Mouse (Mus musculus) forebrain, embryonic 16.5 days (tissue): ENCODE data around the gene Ccdc142. TPM values are rescaled to one million over a fixed set of nuclear protein-coding genes. Genes with fewer than 3 reads are reported as not detected.

ENCODE experiments used
- ATAC-seq: fragments of 200-750 bp; cut with Nextera tagmentation; 2 replicates; pipeline ENCODE4 v1.8.0; 2017; ENCODE audit warnings: mild to moderate bottlenecking, moderate library complexity
- H3K27ac ChIP-seq: fragments of 300-500 bp; sonication (generic); 2 replicates; pipeline ENCODE4 v1.5.1; 2014; ENCODE audit warnings: low read length, control low read depth
- H3K27me3 ChIP-seq: fragments of 300-500 bp; sonication (generic); replicated peaks from 2 replicates; pipeline ENCODE4 v1.6.1; 2014; ENCODE audit warnings: low read length; ENCODE audit not compliant: control insufficient read depth, insufficient read depth
- H3K36me3 ChIP-seq: fragments of 300-500 bp; sonication (generic); 2 replicates; pipeline ENCODE4 v1.6.1; 2014; ENCODE audit not compliant: control insufficient read depth, insufficient read depth
- H3K4me1 ChIP-seq: fragments of 300-500 bp; sonication (generic); replicated peaks from 2 replicates; pipeline ENCODE4 v1.6.1; 2014; ENCODE audit warnings: low read length; ENCODE audit not compliant: control insufficient read depth, insufficient read depth
- H3K4me2 ChIP-seq: fragments of 300-500 bp; sonication (generic); 2 replicates; pipeline ENCODE4 v1.6.1; 2014; ENCODE audit warnings: mild to moderate bottlenecking, low read length, control low read depth
- H3K4me3 ChIP-seq: fragments of 300-500 bp; sonication (generic); replicated peaks from 2 replicates; pipeline ENCODE4 v1.5.1; 2014; ENCODE audit warnings: mild to moderate bottlenecking, low read length, control low read depth
- H3K9ac ChIP-seq: fragments of 300-500 bp; sonication (generic); replicated peaks from 2 replicates; pipeline ENCODE4 v1.6.1; 2014; ENCODE audit warnings: low read depth, low read length, control low read depth
- H3K9me3 ChIP-seq: fragments of 300-500 bp; sonication (generic); 2 replicates; pipeline ENCODE4 v1.6.1; 2016; ENCODE audit warnings: low read length; ENCODE audit not compliant: control insufficient read depth
- WGBS: fragments of 180-500 bp; shearing (Covaris S2); extraction: QIAGEN DNeasy Blood & Tissue Kit; methylation state at CpG from one replicate; pipeline ENCODE4 v1.1.7; 2014; 5-methylcytosine and 5-hydroxymethylcytosine counted together
- microRNA counts: library from miRNA; unstranded; fragments of <30 nt; microRNA quantifications from one replicate; lab custom pipeline; 2016
- microRNA-seq: library from miRNA; unstranded; fragments of <30 nt; microRNA quantifications from one replicate; pipeline ENCODE4, GENCODE M21; 2017
- polyA plus RNA-seq: library from polyadenylated mRNA; unstranded; fragments of >200 nt; fragmentation: Nextera tagmentation; extraction: Ambion mirVana; gene quantifications from 2 replicates; pipeline ENCODE4 v1.2.1, GENCODE M21; 2015

The Ccdc142 gene
- polyA plus RNA-seq, 1 experiment from 2014 or later: 4.3 TPM

GRCm38 (mm10) chr6:83156259-83156684 is 54.9 kb downstream of the Ccdc142 start, which contains the start of the genes Wdr54 and 1700003E16Rik:
Gene Wdr54, minus strand, starts transcription at chr6:83156397.
Gene 1700003E16Rik, plus strand, starts transcription at chr6:83156404.
- Histone ChIP-seq H3K4me3 (peak within 1 kb of the TSS; percentile 63), H3K9me3 (no peaks in the 10 kb centered on the region), H3K4me1 (peaks cover 12% of the 10 kb centered on the region), H3K27ac (no peak within 1 kb of the TSS), H3K9ac (peak within 1 kb of the TSS; percentile 57), H3K4me2 (peak within 1 kb of the TSS; percentile 71), H3K36me3 (no peaks in the 10 kb centered on the region; the same call in 1 of the 2 replicates), H3K27me3 (peaks cover 13% of the 10 kb centered on the region)
- ATAC-seq: peak; percentile 96
- under 1% methylated on average over 32 of the region's 32 CpGs for WGBS

MicroRNAs encoded within 50 kb of the gene (microRNA counts, 519-probe panel; counts per million panel counts)
- 1,958 counts per million, percentile 27 among the panel's probes with 10 or more counts for microRNA mmu-miR-3470a+mmu-miR-3470b (lab: Ali Mortazavi, UCI)

Small RNA genes within 50 kb of the gene (microRNA-seq; reads per million reads assigned to microRNA genes)
- gene Mir3470a: not detected

Other genes with a start within 250 kb of the Ccdc142 start
- gene Sema4f, start 161.8 kb upstream of the Ccdc142 start, polyA plus RNA-seq: 16.3 and 18.7 TPM in 2 replicates
- not detected in 2 replicates for gene M1ap, start 154.7 kb upstream of the Ccdc142 start, polyA plus RNA-seq
- gene Dok1, start 68.1 kb upstream of the Ccdc142 start, polyA plus RNA-seq: 2.0 and 2.1 TPM in 2 replicates
- 5.3 and 6.0 TPM in 2 replicates for gene Loxl3, start 67.4 kb upstream of the Ccdc142 start, polyA plus RNA-seq
- gene Aup1, start 47.1 kb upstream of the Ccdc142 start, polyA plus RNA-seq: 157 and 186 TPM in 2 replicates
- 70.7 and 77.8 TPM in 2 replicates for gene Htra2, start 46.3 kb upstream of the Ccdc142 start, polyA plus RNA-seq
- 0.30 and 0.31 TPM in 2 replicates for gene Dqx1, start 43.8 kb upstream of the Ccdc142 start, polyA plus RNA-seq
- not detected in 2 replicates for gene Tlx2, start 31.3 kb upstream of the Ccdc142 start, polyA plus RNA-seq
- 45.5 and 46.5 TPM in 2 replicates for gene Pcgf1, start 23.7 kb upstream of the Ccdc142 start, polyA plus RNA-seq
- gene Lbx2, start 15.2 kb upstream of the Ccdc142 start, polyA plus RNA-seq: not detected in 2 replicates
- 4.1 and 4.9 TPM in 2 replicates for gene Gm42688, start within 50 bp of the Ccdc142 start, polyA plus RNA-seq
- 109 and 122 TPM in 2 replicates for gene Mrpl53, start 7.4 kb downstream of the Ccdc142 start, polyA plus RNA-seq
- gene Mogs, start 13.9 kb downstream of the Ccdc142 start, polyA plus RNA-seq: 21.8 and 22.6 TPM in 2 replicates
- 209 and 228 TPM in 2 replicates for gene Wbp1, start 20.0 kb downstream of the Ccdc142 start, polyA plus RNA-seq
- 11.4 and 14.4 TPM in 2 replicates for gene Ino80b, start 23.8 kb downstream of the Ccdc142 start, polyA plus RNA-seq
- 6.9 and 7.4 TPM in 2 replicates for gene Rtkn, start 33.9 kb downstream of the Ccdc142 start, polyA plus RNA-seq
- 18.2 and 21.7 TPM in 2 replicates for gene Wdr54, start 54.8 kb downstream of the Ccdc142 start, polyA plus RNA-seq
- 7.8 and 9.4 TPM in 2 replicates for gene 1700003E16Rik, start 54.8 kb downstream of the Ccdc142 start, polyA plus RNA-seq
- 150 and 158 TPM in 2 replicates for gene Dctn1, start 64.3 kb downstream of the Ccdc142 start, polyA plus RNA-seq
- 0.52 and 0.76 TPM in 2 replicates for gene Slc4a5, start 118.2 kb downstream of the Ccdc142 start, polyA plus RNA-seq
- 22.3 and 28.6 TPM in 2 replicates for gene Mthfd2, start 224.3 kb downstream of the Ccdc142 start, polyA plus RNA-seq
- gene Mob1a, start 224.4 kb downstream of the Ccdc142 start, polyA plus RNA-seq: 30.2 and 36.6 TPM in 2 replicates
- 48.2 and 49.3 TPM in 2 replicates for gene Bola3, start 247.5 kb downstream of the Ccdc142 start, polyA plus RNA-seq